Mouse (Mus musculus): ENCODE data around the gene Ranbp17.
"Not testable (repeated sequence)": the region's sequence is repeated elsewhere in the genome, so short reads cannot be mapped to it uniquely, and the experiment has no call there.

DNA sequence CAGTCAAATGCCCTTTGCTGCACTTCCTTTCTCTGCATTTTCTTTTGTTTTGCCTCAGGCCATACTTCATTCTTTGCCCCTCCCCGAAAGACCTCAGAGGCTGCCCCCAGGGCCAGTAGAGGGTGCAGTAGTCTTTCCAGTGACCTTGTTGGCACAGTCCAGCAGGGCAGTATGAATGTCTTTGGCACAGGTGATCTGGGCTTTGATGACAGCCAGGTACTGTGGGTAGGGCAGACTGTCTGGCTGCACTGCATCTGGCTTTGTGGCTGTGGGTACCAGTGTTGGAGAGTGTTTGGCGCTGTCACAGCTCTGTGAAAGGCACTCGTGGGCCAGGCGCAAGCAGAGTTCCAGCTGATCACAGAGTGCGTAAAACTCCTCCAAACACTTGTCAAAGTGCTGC is 85.8 kb downstream of the Ranbp17 start:
- not testable (repeated sequence) for TF ChIP-seq CTCF, EP300 (IDR thresholded peaks at IDR 0.05; ENCODE audit: low read depth)

Measured in liver, postnatal 0 days (tissue).